Comparison of ENCODE assay signal across 28 mouse cellular contexts in the genomic region with DNA sequence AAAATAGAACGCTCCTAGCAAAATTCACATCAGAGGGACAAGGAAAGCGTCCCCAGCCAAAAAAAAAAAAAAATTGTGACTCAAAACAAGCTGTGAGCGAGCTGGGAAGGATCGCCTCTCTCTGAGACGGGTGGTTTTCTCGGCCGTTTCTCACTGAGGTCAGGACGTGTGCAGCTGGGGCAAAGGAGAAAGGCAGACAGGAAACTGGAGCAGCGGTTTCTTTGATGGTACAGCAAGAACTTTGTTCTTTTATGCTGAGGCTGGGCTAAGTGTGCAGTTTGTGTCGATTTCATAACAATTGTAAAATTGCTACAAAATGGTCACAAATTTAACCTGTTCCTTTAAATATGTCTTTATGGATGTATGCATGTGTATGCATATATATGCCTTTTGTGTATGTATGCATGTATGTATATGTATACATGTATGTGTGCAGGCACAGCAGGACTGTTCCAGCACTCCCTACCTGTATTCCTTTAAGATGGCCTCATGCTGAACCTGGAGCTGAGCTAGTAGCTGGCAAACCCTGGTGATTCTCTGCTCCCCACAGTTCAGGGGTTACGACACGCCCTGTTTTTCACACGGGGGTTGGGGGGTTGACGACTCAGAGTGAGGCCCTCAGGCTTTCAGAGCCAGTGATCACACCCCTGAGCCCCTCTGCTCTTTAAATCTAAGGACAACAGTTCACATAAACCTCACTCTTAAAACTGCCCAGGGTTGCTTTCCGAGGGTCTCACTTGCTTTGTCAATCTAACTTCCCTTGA. TPM values are rescaled to one million over a fixed set of nuclear protein-coding genes. Genes with fewer than 3 reads are reported as not detected.
DNase-seq lines count a peak whose midpoint lies in the region; ATAC-seq lines count a peak whose summit lies in the region.
"Had no signal": no experiment of that assay in that cellular context is flagged by ENCODE, and none has a peak within 500 bp of the region (broad histone marks: within the 10 kb centered on the region; RNA-seq: fewer than 3 reads in every experiment).

No protein-coding gene starts in this region.

- WGBS in heart, embryonic 16.5 days = 51% methylated on average over 15 of the region's 15 CpGs

- ATAC-seq in heart, embryonic 16.5 days (replicated peaks; ENCODE audit: extremely low read depth, insufficient read depth, low FRiP score) = peak; percentile 40; the same call in 1 of the 2 replicates
- ATAC-seq in granulocyte monocyte progenitor cell, adult 5-6 weeks (replicated peaks; ENCODE audit: poor library complexity, severe bottlenecking) = peak; percentile 20; the same call in 1 of the 2 replicates
- ATAC-seq in megakaryocyte-erythroid progenitor cell, adult 5-6 weeks (replicated peaks; ENCODE audit: low FRiP score, low TSS enrichment, poor library complexity, severe bottlenecking) = no peak
- ATAC-seq: hindbrain, embryonic 16.5 days; midbrain, embryonic 13.5 days had no signal

- H3K9ac ChIP-seq in heart, embryonic 16.5 days (ENCODE audit: low read length) = no peak overlapping the region
- H3K9ac ChIP-seq: liver, embryonic 14.5 days; midbrain, embryonic 13.5 days had no signal

- no peaks in the 10 kb centered on the region for H3K4me1 ChIP-seq in heart, embryonic 16.5 days (ENCODE audit: control insufficient read depth, insufficient read depth, low read length)

- DNase-seq in heart, adult 8-10 months (ENCODE audit: low spot score) = no peak
- peak; percentile 53 to 69 for DNase-seq in thymus, adult 18-20 months
- DNase-seq in thymus, postnatal 4 days = peak; percentile 64
- DNase-seq in kidney, postnatal 10 days = no peak
- no peak for DNase-seq in heart, postnatal 36 days
- DNase-seq: adrenal gland, postnatal 14 days; cerebellum, adult 11-12 months; cerebellum, postnatal 14 days; heart, adult 18-20 months; kidney, adult 18-20 months; layer of hippocampus, postnatal 36 days; retina, postnatal 1 day; right cerebral cortex, postnatal 4 days had no signal

- H3K9me3 ChIP-seq in heart, embryonic 16.5 days (replicated peaks; ENCODE audit: control insufficient read depth, low read length) = no peaks in the 10 kb centered on the region
- H3K9me3 ChIP-seq: forebrain, embryonic 10.5 days; midbrain, embryonic 13.5 days had no signal

- no peak overlapping the region for H3K4me3 ChIP-seq in heart, embryonic 16.5 days (ENCODE audit: low read length)
- H3K4me3 ChIP-seq: forebrain, embryonic 10.5 days; layer of hippocampus, adult 2 months; midbrain, embryonic 13.5 days had no signal

- no peak overlapping the region for H3K27ac ChIP-seq in heart, embryonic 16.5 days (ENCODE audit: low read length)
- H3K27ac ChIP-seq: forebrain, embryonic 10.5 days; kidney, postnatal 0 days; layer of hippocampus, adult 2 months; liver, embryonic 14.5 days; midbrain, embryonic 13.5 days had no signal

- H3K4me2 ChIP-seq in heart, embryonic 16.5 days (ENCODE audit: low read depth, low read length) = no peak overlapping the region
- H3K4me2 ChIP-seq: midbrain, embryonic 13.5 days had no signal

- no peaks in the 10 kb centered on the region for H3K27me3 ChIP-seq in heart, embryonic 16.5 days (ENCODE audit: control insufficient read depth, insufficient read depth, low read length)
- H3K27me3 ChIP-seq: midbrain, embryonic 13.5 days had no signal

- H3K36me3 ChIP-seq in heart, embryonic 16.5 days (ENCODE audit: control insufficient read depth, insufficient read depth) = no peaks in the 10 kb centered on the region
- H3K36me3 ChIP-seq: forebrain, embryonic 10.5 days; midbrain, embryonic 13.5 days had no signal

- intact Hi-C loops in heart, postnatal 36 days (cut with DNase I) = no loop called here

RNA-seq across cellular contexts. Expression of a gene that starts 30.6 kb away (rescaled TPM):
- 10.8 and 12.5 TPM in 2 replicates for polyA plus RNA-seq in heart, embryonic 16.5 days (2015; fragmentation: Nextera tagmentation; extraction: Ambion mirVana)
- 1 to 10 TPM; 7.3 to 9.0 (median 8.4) TPM for total RNA-seq in heart, adult 8-10 months (2022)
- 14.6 and 18.7 TPM in 2 replicates for total RNA-seq in granulocyte monocyte progenitor cell, adult 5-6 weeks (2014; fragmentation: Nextera tagmentation)
- 7.5 and 8.2 TPM in 2 replicates for total RNA-seq in granulocyte monocyte progenitor cell, adult 5-6 weeks (2017)
- 13.7 and 14.2 TPM in 2 replicates for total RNA-seq in megakaryocyte-erythroid progenitor cell, adult 5-6 weeks (2014; fragmentation: Nextera tagmentation)
- total RNA-seq in megakaryocyte-erythroid progenitor cell, adult 5-6 weeks (2017) = 4.1 and 5.2 TPM in 2 replicates
- 1 to 10 TPM; 5.4 to 5.6 TPM for total RNA-seq in heart, postnatal 36 days (2021)

RNA-seq across cellular contexts. Expression of a gene that starts 43.9 kb away (rescaled TPM):
- polyA plus RNA-seq in heart, embryonic 16.5 days (2015; fragmentation: Nextera tagmentation; extraction: Ambion mirVana) = not detected in 2 replicates
- not detected for total RNA-seq in heart, adult 8-10 months (2022)
- not detected in 2 replicates for total RNA-seq in granulocyte monocyte progenitor cell, adult 5-6 weeks (2014; fragmentation: Nextera tagmentation)
- not detected in 2 replicates for total RNA-seq in granulocyte monocyte progenitor cell, adult 5-6 weeks (2017)
- not detected in 2 replicates for total RNA-seq in megakaryocyte-erythroid progenitor cell, adult 5-6 weeks (2014; fragmentation: Nextera tagmentation)
- total RNA-seq in megakaryocyte-erythroid progenitor cell, adult 5-6 weeks (2017) = not detected in 2 replicates
- not detected for total RNA-seq in heart, postnatal 36 days (2021)
- total RNA-seq: adrenal gland, postnatal 14 days; gastrocnemius, adult 8-10 months; heart, adult 18-20 months; hematopoietic stem cell, adult 5-6 weeks; layer of hippocampus, adult 2 months; layer of hippocampus, postnatal 36 days; left cerebral cortex, postnatal 25 days had no signal
- polyA plus RNA-seq: forebrain, embryonic 10.5 days; heart, embryonic 14.5 days; hindbrain, embryonic 16.5 days; kidney, postnatal 0 days; limb, embryonic 14.5 days; liver, embryonic 14.5 days; lung, embryonic 16.5 days; midbrain, embryonic 13.5 days had no signal

RNA-seq across cellular contexts. Expression of a gene that starts 48.0 kb away (rescaled TPM):
- 118 and 119 TPM in 2 replicates for polyA plus RNA-seq in heart, embryonic 16.5 days (2015; fragmentation: Nextera tagmentation; extraction: Ambion mirVana)
- 100 to 1,000 TPM; 177 to 202 (median 190) TPM for total RNA-seq in heart, adult 8-10 months (2022)
- 96.7 and 101 TPM in 2 replicates for total RNA-seq in granulocyte monocyte progenitor cell, adult 5-6 weeks (2014; fragmentation: Nextera tagmentation)
- 89.0 and 89.1 TPM in 2 replicates for total RNA-seq in granulocyte monocyte progenitor cell, adult 5-6 weeks (2017)
- 88.2 and 102 TPM in 2 replicates for total RNA-seq in megakaryocyte-erythroid progenitor cell, adult 5-6 weeks (2014; fragmentation: Nextera tagmentation)
- 156 and 228 TPM in 2 replicates for total RNA-seq in megakaryocyte-erythroid progenitor cell, adult 5-6 weeks (2017)
- 100 to 1,000 TPM; 176 to 187 TPM for total RNA-seq in heart, postnatal 36 days (2021)

Comparison
In these comparisons a context has a peak if more than half of its experiments do, and no peak if none do; other contexts are left out.
1. DNase-seq: peak in thymus, adult 18-20 months (2 of 2) and thymus, postnatal 4 days (single experiment); none in heart, adult 8-10 months (single experiment), kidney, postnatal 10 days (single experiment) and heart, postnatal 36 days (0 of 2).